Mouse (Mus musculus): ENCODE data around the gene Cox6b1.

GRCm38 (mm10) chr7:30604944-30605343 is 21.0 kb downstream of the Cox6b1 start:
- no peak for TF ChIP-seq CTCF (IDR thresholded peaks at IDR 0.05 in 2 of 3, conservative IDR thresholded peaks at IDR 0.05 in 1 of 3; ENCODE audit: control insufficient read depth in 1 of 3, insufficient read depth in 1 of 3, low read depth in 2 of 3, low read length in 3 of 3, poor library complexity in 1 of 3, severe bottlenecking in 1 of 3)
- TF ChIP-seq CHD1 (IDR thresholded peaks at IDR 0.05; ENCODE audit: low read depth, low read length) = no peak
- TF ChIP-seq MAFK (IDR thresholded peaks at IDR 0.05; ENCODE audit: borderline replicate concordance, low read depth, low read length) = no peak
- no peak for TF ChIP-seq RCOR1 (IDR thresholded peaks at IDR 0.05; ENCODE audit: low read depth, low read length)
- TF ChIP-seq USF1 (IDR thresholded peaks at IDR 0.05; ENCODE audit: low read depth, low read length) = no peak
- no peak for TF ChIP-seq MYB (IDR thresholded peaks at IDR 0.05; ENCODE audit: low read depth, low read length)
- TF ChIP-seq EP300 (IDR thresholded peaks at IDR 0.05; ENCODE audit: low read depth in 1 of 2, low read length in 2 of 2) = no peak
- TF ChIP-seq POLR2A (IDR thresholded peaks at IDR 0.05; ENCODE audit: control insufficient read depth in 1 of 2, insufficient read depth in 1 of 2, low read depth in 1 of 2, low read length in 2 of 2, poor library complexity in 1 of 2) = no peak
- TF ChIP-seq E2F4 (IDR thresholded peaks at IDR 0.05; ENCODE audit: borderline replicate concordance, low read depth, low read length) = no peak
- TF ChIP-seq GABPA (IDR thresholded peaks at IDR 0.05; ENCODE audit: low read depth, low read length) = no peak
- no peak for TF ChIP-seq TAL1 (IDR thresholded peaks at IDR 0.05; ENCODE audit: low read length)
